In the genomic region with DNA sequence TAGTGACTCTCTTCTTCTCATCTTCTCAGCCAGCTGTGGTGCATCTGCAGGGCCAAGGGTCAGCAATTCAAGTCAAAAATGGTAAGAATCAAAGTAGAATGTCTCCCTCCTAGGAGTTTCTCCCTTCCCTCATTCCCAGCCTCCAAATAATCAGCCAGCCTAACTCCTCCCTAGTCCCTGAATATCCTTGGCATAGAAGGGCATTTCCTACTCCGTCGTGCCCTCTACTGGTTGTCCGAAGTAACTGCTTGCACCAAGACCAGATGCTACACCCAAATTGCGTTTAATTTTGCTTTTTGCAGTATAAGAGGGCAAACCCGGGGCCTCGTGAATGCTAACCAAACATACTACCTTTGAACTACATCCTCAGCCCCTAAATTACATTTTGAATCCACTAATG, we compare ENCODE assay signal across 10 mouse cellular contexts. TPM values are rescaled to one million over a fixed set of nuclear protein-coding genes. Genes with fewer than 3 reads are reported as not detected.
DNase-seq lines count a peak whose midpoint lies in the region; ATAC-seq lines count a peak whose summit lies in the region.
"Had no signal": no experiment of that assay in that cellular context is flagged by ENCODE, and none has a peak within 500 bp of the region (broad histone marks: within the 10 kb centered on the region; RNA-seq: fewer than 3 reads in every experiment).

No protein-coding gene starts in this region.

- no peaks in the 10 kb centered on the region for H3K4me1 ChIP-seq in forebrain, embryonic 11.5 days (replicated peaks; ENCODE audit: control insufficient read depth, insufficient read depth, low read length)
- 0 out of 2 replicates have a peak, but pooled peaks cover 3% of the 10 kb centered on the region for H3K4me1 ChIP-seq in forebrain, embryonic 10.5 days
- H3K4me1 ChIP-seq in midbrain, embryonic 14.5 days (ENCODE audit: control insufficient read depth, insufficient read depth, low read length): no peaks in the 10 kb centered on the region
- no peaks in the 10 kb centered on the region for H3K4me1 ChIP-seq in midbrain, embryonic 15.5 days

- peak; percentile 53 for DNase-seq in forebrain, embryonic 11.5 days (ENCODE audit: low spot score)
- DNase-seq in forebrain, embryonic 10.5 days (ENCODE audit: extremely low spot score, low spot score): no peak
- DNase-seq in midbrain, embryonic 14.5 days: peak; percentile 57
- DNase-seq in brain, adult 2 months (ENCODE audit: low read depth, low spot score): peak; percentile 55
- peak; percentile 54 for DNase-seq in lung, postnatal 10 days

- peaks cover 2% of the 10 kb centered on the region; the same call in 1 of the 2 replicates for H3K27me3 ChIP-seq in forebrain, embryonic 11.5 days (ENCODE audit: control insufficient read depth, insufficient read depth, low read length)
- peaks cover 87% of the 10 kb centered on the region for H3K27me3 ChIP-seq in forebrain, embryonic 10.5 days (ENCODE audit: poor library complexity, severe bottlenecking)
- no peaks in the 10 kb centered on the region for H3K27me3 ChIP-seq in midbrain, embryonic 14.5 days (ENCODE audit: control insufficient read depth, insufficient read depth, low read length)
- 0 out of 2 replicates have a peak, but pooled peaks cover 2% of the 10 kb centered on the region for H3K27me3 ChIP-seq in midbrain, embryonic 15.5 days (replicated peaks)

- H3K4me2 ChIP-seq in forebrain, embryonic 11.5 days (ENCODE audit: low read depth, low read length, severe bottlenecking): no peak overlapping the region
- no peak overlapping the region for H3K4me2 ChIP-seq in midbrain, embryonic 14.5 days (ENCODE audit: low read length)
- H3K4me2 ChIP-seq in midbrain, embryonic 15.5 days: no peak overlapping the region

- H3K9ac ChIP-seq in forebrain, embryonic 11.5 days (ENCODE audit: low read length): no peak overlapping the region
- no peak overlapping the region for H3K9ac ChIP-seq in midbrain, embryonic 14.5 days (replicated peaks; ENCODE audit: low read length)
- no peak overlapping the region for H3K9ac ChIP-seq in midbrain, embryonic 15.5 days

- no peak overlapping the region for H3K4me3 ChIP-seq in forebrain, embryonic 11.5 days (ENCODE audit: low read depth, low read length)
- no peak overlapping the region for H3K4me3 ChIP-seq in forebrain, embryonic 10.5 days
- H3K4me3 ChIP-seq in midbrain, embryonic 14.5 days (replicated peaks; ENCODE audit: low read depth, low read length): no peak overlapping the region
- no peak overlapping the region for H3K4me3 ChIP-seq in midbrain, embryonic 15.5 days
- H3K4me3 ChIP-seq: myocyte had no signal

- no peaks in the 10 kb centered on the region for H3K9me3 ChIP-seq in forebrain, embryonic 11.5 days (ENCODE audit: control insufficient read depth, low read length)
- H3K9me3 ChIP-seq in forebrain, embryonic 10.5 days: no peaks in the 10 kb centered on the region
- no peaks in the 10 kb centered on the region for H3K9me3 ChIP-seq in midbrain, embryonic 14.5 days (ENCODE audit: control insufficient read depth, low read length)
- H3K9me3 ChIP-seq in midbrain, embryonic 15.5 days: no peaks in the 10 kb centered on the region

- H3K27ac ChIP-seq in forebrain, embryonic 11.5 days (ENCODE audit: low read depth, low read length): no peak overlapping the region
- H3K27ac ChIP-seq in forebrain, embryonic 10.5 days: no peak overlapping the region
- H3K27ac ChIP-seq in midbrain, embryonic 14.5 days (replicated peaks; ENCODE audit: low read depth, low read length): no peak overlapping the region
- H3K27ac ChIP-seq in midbrain, embryonic 15.5 days: no peak overlapping the region

- H3K36me3 ChIP-seq in forebrain, embryonic 11.5 days (ENCODE audit: control insufficient read depth, insufficient read depth, low read length): no peaks in the 10 kb centered on the region
- no peaks in the 10 kb centered on the region for H3K36me3 ChIP-seq in forebrain, embryonic 10.5 days (replicated peaks)
- H3K36me3 ChIP-seq in midbrain, embryonic 14.5 days (ENCODE audit: control insufficient read depth, insufficient read depth, low read length): no peaks in the 10 kb centered on the region
- no peaks in the 10 kb centered on the region for H3K36me3 ChIP-seq in midbrain, embryonic 15.5 days (replicated peaks)

- no peak for ATAC-seq in forebrain, embryonic 11.5 days (replicated peaks; ENCODE audit: low FRiP score)
- no peak for ATAC-seq in midbrain, embryonic 14.5 days (ENCODE audit: low FRiP score, low TSS enrichment)
- ATAC-seq in midbrain, embryonic 15.5 days (replicated peaks): no peak
- ATAC-seq in granulocyte monocyte progenitor cell, adult 5-6 weeks (replicated peaks; ENCODE audit: poor library complexity, severe bottlenecking): peak; percentile 68
- no peak for ATAC-seq in activated CD4-positive, CD25-positive, alpha-beta regulatory T cell, adult 4 months

- 27% methylated on average over 6 of the region's 6 CpGs for WGBS in forebrain, embryonic 11.5 days
- WGBS in forebrain, embryonic 10.5 days: 30% methylated on average over 6 of the region's 6 CpGs
- 27% methylated on average over 6 of the region's 6 CpGs for WGBS in midbrain, embryonic 14.5 days
- WGBS in midbrain, embryonic 15.5 days: 30% methylated on average over 6 of the region's 6 CpGs

RNA-seq across cellular contexts. Expression of a gene that starts 36.5 kb away (rescaled TPM):
- polyA plus RNA-seq in forebrain, embryonic 11.5 days (2014; fragmentation: Nextera tagmentation; extraction: Ambion mirVana): not detected in 2 replicates
- not detected in 2 replicates for polyA plus RNA-seq in forebrain, embryonic 10.5 days (2016; fragmentation: Nextera tagmentation; extraction: Ambion mirVana)
- not detected in 2 replicates for polyA plus RNA-seq in midbrain, embryonic 14.5 days (2014; fragmentation: Nextera tagmentation; extraction: Ambion mirVana)
- polyA plus RNA-seq in midbrain, embryonic 15.5 days (2015; fragmentation: Nextera tagmentation; extraction: Ambion mirVana): not detected in 2 replicates
- not detected in 2 replicates for total RNA-seq in granulocyte monocyte progenitor cell, adult 5-6 weeks (2014; fragmentation: Nextera tagmentation)
- total RNA-seq in granulocyte monocyte progenitor cell, adult 5-6 weeks (2017): not detected in 2 replicates
- not detected for polyA plus RNA-seq in activated CD4-positive, CD25-positive, alpha-beta regulatory T cell, adult 4 months (2017; shearing (Covaris generic))
- polyA plus RNA-seq: heart, embryonic 16.5 days; myocyte had no signal

RNA-seq across cellular contexts. Expression of a gene that starts 50.2 kb away (rescaled TPM):
- polyA plus RNA-seq in forebrain, embryonic 11.5 days (2014; fragmentation: Nextera tagmentation; extraction: Ambion mirVana): 0.35 and 0.77 TPM in 2 replicates
- polyA plus RNA-seq in forebrain, embryonic 10.5 days (2016; fragmentation: Nextera tagmentation; extraction: Ambion mirVana): 0.76 and 0.80 TPM in 2 replicates
- 0.35 TPM in 1 of 2 replicates, not detected in the other for polyA plus RNA-seq in midbrain, embryonic 14.5 days (2014; fragmentation: Nextera tagmentation; extraction: Ambion mirVana)
- 0.10 and 0.37 TPM in 2 replicates for polyA plus RNA-seq in midbrain, embryonic 15.5 days (2015; fragmentation: Nextera tagmentation; extraction: Ambion mirVana)
- total RNA-seq in granulocyte monocyte progenitor cell, adult 5-6 weeks (2014; fragmentation: Nextera tagmentation): 1.0 and 5.3 TPM in 2 replicates
- 2.5 and 2.6 TPM in 2 replicates for total RNA-seq in granulocyte monocyte progenitor cell, adult 5-6 weeks (2017)
- polyA plus RNA-seq in activated CD4-positive, CD25-positive, alpha-beta regulatory T cell, adult 4 months (2017; shearing (Covaris generic)): under 1 TPM in 1 of 2 experiments, not detected in 1; 0.90 TPM
